Mouse (Mus musculus) small intestine, adult 2 months (tissue): ENCODE results near the gene Hspa8.

Experiments used
- CTCF ChIP-seq: fragments of 200-500 bp; IDR thresholded peaks from 2 replicates; pipeline ENCODE4 v1.5.1; 2012; ENCODE audit warnings: low read depth, mild to moderate bottlenecking, control low read depth, inconsistent platforms, low read length, moderate library complexity, mixed read lengths; ENCODE audit not compliant: insufficient replicate concordance, insufficient read length; ENCODE audit errors: extremely low read depth
- POLR2A ChIP-seq: fragments of 200-500 bp; IDR thresholded peaks from 2 replicates; pipeline ENCODE4 v1.6.1; 2012; ENCODE audit warnings: low read depth, mild to moderate bottlenecking, control low read depth, inconsistent platforms, low read length, moderate library complexity

DNA sequence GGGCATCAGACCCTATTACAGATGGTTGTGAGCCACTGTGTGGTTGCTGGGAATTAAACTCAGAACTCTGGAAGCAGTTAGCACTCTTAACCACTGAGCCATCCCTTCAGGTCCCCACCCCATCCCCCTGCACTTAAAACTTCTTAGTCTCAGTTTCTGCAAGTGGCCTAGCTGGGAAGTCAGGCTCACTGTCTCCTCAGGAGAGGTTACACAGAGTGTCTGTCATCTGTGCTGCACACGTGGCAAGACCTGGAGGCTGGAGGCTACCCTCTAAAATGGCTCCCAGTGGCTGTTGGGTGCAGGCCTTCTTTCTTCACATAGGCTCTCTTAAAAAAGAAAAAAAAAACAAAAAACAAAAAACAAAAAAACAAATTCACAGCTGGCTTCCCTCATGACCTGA, 24.7 kb upstream of the Hspa8 start:
- TF ChIP-seq CTCF (no peak), POLR2A (no peak)
